Mouse (Mus musculus): ENCODE measurements at regions not wholly inside any gene's neighbourhood (a gene's known extent, or its start where the extent isn't known, plus 50 kb on each side); places are given as distances from the start of the nearest gene placed in this dataset.
A peak's percentile ranks its signal among the peaks of the same experiment; 100 is the strongest.

- no peak for DNase-seq (ENCODE audit: low spot score in 2 of 2)
Measured at GRCm38 (mm10) chr6:103307250-103307580, 203.2 kb upstream of the Chl1 start.

- no peak for DNase-seq (ENCODE audit: low spot score in 2 of 2)
Measured at GRCm38 (mm10) chr6:103312149-103312548, 198.2 kb upstream of the Chl1 start.

- DNase-seq (ENCODE audit: low spot score in 2 of 2) = no peak
Measured at GRCm38 (mm10) chr6:103312935-103313334, 197.5 kb upstream of the Chl1 start.

GRCm38 (mm10) chr6:103318081-103318480 lies 192.3 kb upstream of the Chl1 start:
- DNase-seq (ENCODE audit: low spot score in 2 of 2) = no peak

GRCm38 (mm10) chr6:103318677-103319359 lies 191.6 kb upstream of the Chl1 start:
- DNase-seq (ENCODE audit: low spot score in 2 of 2) = no peak

- DNase-seq (ENCODE audit: low spot score in 2 of 2) = no peak
Measured at GRCm38 (mm10) chr6:103319964-103320363, 190.4 kb upstream of the Chl1 start.

GRCm38 (mm10) chr6:103320550-103320949 lies 189.8 kb upstream of the Chl1 start:
- DNase-seq (ENCODE audit: low spot score in 2 of 2) = no peak

- no peak for DNase-seq (ENCODE audit: low spot score in 2 of 2)
Measured at GRCm38 (mm10) chr6:103321058-103321457, 189.3 kb upstream of the Chl1 start.

- DNase-seq (ENCODE audit: low spot score in 2 of 2) = no peak
Measured at GRCm38 (mm10) chr6:103322442-103322841, 187.9 kb upstream of the Chl1 start.

GRCm38 (mm10) chr6:103335683-103336082 lies 174.7 kb upstream of the Chl1 start:
- no peak for DNase-seq (ENCODE audit: low spot score in 2 of 2)

GRCm38 (mm10) chr6:103339961-103340732 lies 170.2 kb upstream of the Chl1 start:
- DNase-seq (ENCODE audit: low spot score in 2 of 2) = no peak

- DNase-seq (ENCODE audit: low spot score in 2 of 2) = no peak
Measured at GRCm38 (mm10) chr6:103343515-103343914, 166.9 kb upstream of the Chl1 start.

- no peak for DNase-seq (ENCODE audit: low spot score in 2 of 2)
Measured at GRCm38 (mm10) chr6:103344413-103344812, 166.0 kb upstream of the Chl1 start.

- DNase-seq (ENCODE audit: low spot score in 2 of 2) = no peak
Measured at GRCm38 (mm10) chr6:103345195-103345594, 165.2 kb upstream of the Chl1 start.

GRCm38 (mm10) chr6:103352405-103353124 lies 157.8 kb upstream of the Chl1 start:
- peak in 1 of 2 experiments; percentile 39 for DNase-seq (ENCODE audit: low spot score in 2 of 2)

- DNase-seq (ENCODE audit: low spot score in 2 of 2) = no peak
Measured at GRCm38 (mm10) chr6:103353346-103353745, 157.0 kb upstream of the Chl1 start.

GRCm38 (mm10) chr6:103366782-103367491 lies 143.4 kb upstream of the Chl1 start:
- no peak for DNase-seq (ENCODE audit: low spot score in 2 of 2)

GRCm38 (mm10) chr6:103374956-103375355 lies 135.4 kb upstream of the Chl1 start:
- DNase-seq (ENCODE audit: low spot score in 2 of 2) = no peak

GRCm38 (mm10) chr6:103377277-103377676 lies 133.1 kb upstream of the Chl1 start:
- DNase-seq (ENCODE audit: low spot score in 2 of 2) = no peak

GRCm38 (mm10) chr6:103378047-103378446 lies 132.3 kb upstream of the Chl1 start:
- DNase-seq (ENCODE audit: low spot score in 2 of 2) = no peak

GRCm38 (mm10) chr6:103381030-103381429 lies 129.4 kb upstream of the Chl1 start:
- no peak for DNase-seq (ENCODE audit: low spot score in 2 of 2)

GRCm38 (mm10) chr6:103381930-103382329 lies 128.5 kb upstream of the Chl1 start:
- DNase-seq (ENCODE audit: low spot score in 2 of 2) = no peak
